Mouse (Mus musculus): ENCODE data around the gene Suclg1. TPM values are rescaled to one million over a fixed set of nuclear protein-coding genes. Genes with fewer than 3 reads are reported as not detected.

The Suclg1 gene
- polyA plus RNA-seq, 1 experiment from 2014 or later: 156 TPM

- no peak overlapping the region for H3K9ac ChIP-seq
- H3K4me1 ChIP-seq: peaks cover 14% of the 10 kb centered on the region
- no peaks in the 10 kb centered on the region for H3K27me3 ChIP-seq
- no peaks in the 10 kb centered on the region for H3K9me3 ChIP-seq
- ATAC-seq (ENCODE audit: insufficient number of reproducible peaks, insufficient read depth, low FRiP score, low TSS enrichment, low read depth): no peak
- 39% methylated on average over 10 of the region's 10 CpGs for WGBS
- no peaks in the 10 kb centered on the region for H3K36me3 ChIP-seq
- no peak overlapping the region for H3K27ac ChIP-seq
- no peak overlapping the region for H3K4me2 ChIP-seq
- no peak overlapping the region for H3K4me3 ChIP-seq
These were observed 20.6 kb upstream of the Suclg1 start for GRCm38 (mm10) chr6:73227376-73228158.

GRCm38 (mm10) chr6:73228408-73228807, 19.8 kb upstream of the Suclg1 start:
- ATAC-seq (ENCODE audit: insufficient number of reproducible peaks, insufficient read depth, low FRiP score, low TSS enrichment, low read depth): peak; percentile 75; the same call in 1 of the 2 replicates
- H3K4me2 ChIP-seq: no peak overlapping the region
- 19% methylated on average over 4 of the region's 4 CpGs for WGBS

GRCm38 (mm10) chr6:73228881-73229280, 19.3 kb upstream of the Suclg1 start:
- WGBS: 53% methylated on average over 3 of the region's 3 CpGs
- no peaks in the 10 kb centered on the region for H3K36me3 ChIP-seq
- no peak overlapping the region for H3K4me3 ChIP-seq
- peaks cover 8% of the 10 kb centered on the region for H3K4me1 ChIP-seq
- no peak for ATAC-seq (ENCODE audit: insufficient number of reproducible peaks, insufficient read depth, low FRiP score, low TSS enrichment, low read depth)
- no peaks in the 10 kb centered on the region for H3K9me3 ChIP-seq
- no peaks in the 10 kb centered on the region for H3K27me3 ChIP-seq
- H3K27ac ChIP-seq: peak overlapping the region; percentile 76
- no peak overlapping the region for H3K4me2 ChIP-seq
- H3K9ac ChIP-seq: no peak overlapping the region

More at GRCm38 (mm10) chr6:73228408-73228807, 19.8 kb upstream of the Suclg1 start:
- Histone ChIP-seq H3K4me3 (no peak overlapping the region), H3K27me3 (no peaks in the 10 kb centered on the region), H3K9me3 (no peaks in the 10 kb centered on the region), H3K4me1 (peaks cover 8% of the 10 kb centered on the region), H3K27ac (peak overlapping the region; percentile 76), H3K36me3 (no peaks in the 10 kb centered on the region), H3K9ac (no peak overlapping the region)

GRCm38 (mm10) chr6:73232152-73232584, 16.0 kb upstream of the Suclg1 start:
- no peaks in the 10 kb centered on the region for H3K27me3 ChIP-seq
- H3K4me3 ChIP-seq: no peak overlapping the region
- no peak for ATAC-seq (ENCODE audit: insufficient number of reproducible peaks, insufficient read depth, low FRiP score, low TSS enrichment, low read depth)
- 85% methylated on average over 12 of the region's 12 CpGs for WGBS
- no peak overlapping the region for H3K4me2 ChIP-seq
- peaks cover 2% of the 10 kb centered on the region; the same call in 1 of the 2 replicates for H3K9me3 ChIP-seq
- H3K36me3 ChIP-seq: no peaks in the 10 kb centered on the region
- no peak overlapping the region for H3K9ac ChIP-seq
- no peak overlapping the region for H3K27ac ChIP-seq
- H3K4me1 ChIP-seq: peaks cover 8% of the 10 kb centered on the region

GRCm38 (mm10) chr6:73233202-73233726, 14.9 kb upstream of the Suclg1 start:
- H3K4me1 ChIP-seq: peaks cover 8% of the 10 kb centered on the region
- no peak overlapping the region for H3K4me2 ChIP-seq
- no peaks in the 10 kb centered on the region for H3K27me3 ChIP-seq
- H3K9me3 ChIP-seq: peaks cover 3% of the 10 kb centered on the region; the same call in 1 of the 2 replicates
- no peak overlapping the region for H3K9ac ChIP-seq
- H3K4me3 ChIP-seq: no peak overlapping the region
- 94% methylated on average over 6 of the region's 6 CpGs for WGBS
- H3K36me3 ChIP-seq: no peaks in the 10 kb centered on the region
- H3K27ac ChIP-seq: no peak overlapping the region
- ATAC-seq (ENCODE audit: insufficient number of reproducible peaks, insufficient read depth, low FRiP score, low TSS enrichment, low read depth): no peak

- no peaks in the 10 kb centered on the region for H3K27me3 ChIP-seq
- H3K4me3 ChIP-seq: no peak overlapping the region
- 69% methylated on average over 6 of the region's 6 CpGs for WGBS
- H3K9me3 ChIP-seq: peaks cover 3% of the 10 kb centered on the region; the same call in 1 of the 2 replicates
- no peaks in the 10 kb centered on the region for H3K36me3 ChIP-seq
- no peak for ATAC-seq (ENCODE audit: insufficient number of reproducible peaks, insufficient read depth, low FRiP score, low TSS enrichment, low read depth)
- H3K4me2 ChIP-seq: no peak overlapping the region
- H3K4me1 ChIP-seq: no peaks in the 10 kb centered on the region; the same call in 1 of the 2 replicates
- H3K27ac ChIP-seq: no peak overlapping the region
- H3K9ac ChIP-seq: no peak overlapping the region
These were observed 13.8 kb upstream of the Suclg1 start for GRCm38 (mm10) chr6:73234302-73234900.

GRCm38 (mm10) chr6:73235650-73236049, 12.5 kb upstream of the Suclg1 start:
- H3K9ac ChIP-seq: no peak overlapping the region
- H3K27me3 ChIP-seq: no peaks in the 10 kb centered on the region
- no peaks in the 10 kb centered on the region for H3K36me3 ChIP-seq
- no peak overlapping the region for H3K4me3 ChIP-seq
- peaks cover 3% of the 10 kb centered on the region; the same call in 1 of the 2 replicates for H3K9me3 ChIP-seq
- H3K27ac ChIP-seq: no peak overlapping the region
- ATAC-seq (ENCODE audit: insufficient number of reproducible peaks, insufficient read depth, low FRiP score, low TSS enrichment, low read depth): no peak
- WGBS: 82% methylated on average over 3 of the region's 3 CpGs
- H3K4me2 ChIP-seq: no peak overlapping the region
- no peaks in the 10 kb centered on the region for H3K4me1 ChIP-seq

GRCm38 (mm10) chr6:73246821-73247220, 1.4 kb upstream of the Suclg1 start:
- Histone ChIP-seq H3K4me1 (peaks cover 13% of the 10 kb centered on the region), H3K9me3 (no peaks in the 10 kb centered on the region), H3K4me3 (no peak overlapping the region), H3K36me3 (no peaks in the 10 kb centered on the region), H3K27ac (no peak overlapping the region), H3K4me2 (no peak overlapping the region), H3K9ac (no peak overlapping the region), H3K27me3 (no peaks in the 10 kb centered on the region)
- ATAC-seq (ENCODE audit: insufficient number of reproducible peaks, insufficient read depth, low FRiP score, low TSS enrichment, low read depth): no peak
- WGBS: 72% methylated on average over 2 of the region's 2 CpGs

GRCm38 (mm10) chr6:73247452-73247851, 730 bp upstream of the Suclg1 start:
- H3K27me3 ChIP-seq: no peaks in the 10 kb centered on the region
- H3K27ac ChIP-seq: no peak overlapping the region
- H3K4me2 ChIP-seq: peak overlapping the region; percentile 76
- 38% methylated on average over 4 of the region's 4 CpGs for WGBS
- H3K9me3 ChIP-seq: no peaks in the 10 kb centered on the region
- H3K9ac ChIP-seq: no peak overlapping the region
- no peak for ATAC-seq (ENCODE audit: insufficient number of reproducible peaks, insufficient read depth, low FRiP score, low TSS enrichment, low read depth)
- H3K36me3 ChIP-seq: no peaks in the 10 kb centered on the region
- peak overlapping the region; percentile 97 for H3K4me3 ChIP-seq
- peaks cover 13% of the 10 kb centered on the region for H3K4me1 ChIP-seq

- Histone ChIP-seq H3K27me3 (no peaks in the 10 kb centered on the region), H3K4me1 (peaks cover 13% of the 10 kb centered on the region), H3K9me3 (no peaks in the 10 kb centered on the region), H3K36me3 (no peaks in the 10 kb centered on the region), H3K27ac (no peak overlapping the region), H3K4me2 (peak overlapping the region; percentile 76), H3K9ac (peak overlapping the region; percentile 96), H3K4me3 (peak overlapping the region; percentile 97)
- 8% methylated on average over 12 of the region's 12 CpGs for WGBS
- no peak for ATAC-seq (ENCODE audit: insufficient number of reproducible peaks, insufficient read depth, low FRiP score, low TSS enrichment, low read depth)
These were observed 854 bp downstream of the Suclg1 start for GRCm38 (mm10) chr6:73249049-73249422.

GRCm38 (mm10) chr6:73249851-73250250, 1.7 kb downstream of the Suclg1 start:
- ATAC-seq (ENCODE audit: insufficient number of reproducible peaks, insufficient read depth, low FRiP score, low TSS enrichment, low read depth): no peak
- Histone ChIP-seq H3K9ac (no peak overlapping the region; the same call in 1 of the 2 replicates), H3K4me1 (peaks cover 13% of the 10 kb centered on the region), H3K27ac (no peak overlapping the region), H3K4me3 (peak overlapping the region; percentile 97), H3K9me3 (no peaks in the 10 kb centered on the region), H3K36me3 (no peaks in the 10 kb centered on the region), H3K27me3 (no peaks in the 10 kb centered on the region), H3K4me2 (peak overlapping the region; percentile 76)
- WGBS: 79% methylated on average over 4 of the region's 4 CpGs

All from embryonic facial prominence, embryonic 13.5 days (tissue).